Mouse (Mus musculus): ENCODE results near the gene Sdccag8.
"Not testable (repeated sequence)": the region's sequence is repeated elsewhere in the genome, so short reads cannot be mapped to it uniquely, and the experiment has no call there.

Sdccag8 gene

DNA sequence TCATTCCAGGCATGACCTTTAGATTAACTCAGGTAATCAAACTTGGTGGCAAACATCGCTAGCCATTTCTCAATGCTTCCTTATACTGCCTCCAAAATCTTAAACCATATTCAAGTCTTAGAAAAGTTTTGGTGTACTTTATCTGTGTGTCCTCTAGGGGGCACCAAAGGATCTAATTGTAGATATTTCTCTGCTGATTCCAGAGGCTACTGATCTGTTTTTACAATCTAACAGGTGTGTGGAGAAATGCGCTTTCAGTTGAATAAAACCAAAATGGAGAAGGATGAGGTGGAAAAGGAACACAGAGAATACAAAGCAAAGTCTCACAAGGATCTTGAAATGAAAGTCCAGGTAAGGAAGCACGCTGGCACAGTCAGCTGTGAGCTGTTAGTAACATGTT lies 63.3 kb downstream of the Sdccag8 start:
- DNase-seq (ENCODE audit: low spot score) = peak; percentile 45

DNA sequence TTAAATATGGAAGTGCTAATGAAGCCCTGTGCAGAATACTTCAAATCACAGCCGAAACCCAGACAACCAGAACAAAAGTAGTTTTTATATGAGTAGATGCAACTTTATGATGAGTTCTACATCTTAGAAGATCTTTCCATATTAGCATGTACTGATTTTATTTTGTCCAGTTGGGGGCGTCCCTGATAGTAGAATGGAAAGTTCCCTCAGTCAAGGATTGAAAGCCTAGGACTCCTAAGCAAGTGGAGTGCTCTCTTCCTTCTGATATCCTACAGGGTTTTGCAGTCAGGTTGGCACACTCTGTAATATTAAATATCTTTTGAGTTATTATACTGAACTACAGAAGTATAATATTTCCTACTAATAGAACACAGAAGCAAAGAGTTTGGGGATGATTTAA lies 64.5 kb downstream of the Sdccag8 start:
- DNase-seq (ENCODE audit: low spot score) = no peak

DNA sequence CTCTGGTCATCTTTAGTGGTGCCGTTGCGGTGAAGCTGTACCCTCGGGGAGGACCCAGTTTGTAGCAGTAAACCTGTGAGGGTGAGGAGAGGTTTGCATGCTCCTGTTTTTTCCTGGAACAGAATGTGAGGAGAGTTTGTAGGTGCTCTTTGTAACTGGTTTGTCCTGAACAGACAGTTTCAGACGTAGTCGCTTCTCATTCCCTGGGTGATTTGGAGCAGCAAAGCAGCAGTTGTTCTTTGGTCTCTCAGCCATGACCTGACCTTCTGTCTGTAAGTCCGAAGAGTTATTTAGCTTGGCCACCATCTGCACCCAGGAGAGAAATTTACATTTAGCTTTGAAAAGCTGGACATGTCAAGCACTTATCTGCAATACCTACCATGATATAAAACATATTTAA lies 65.2 kb downstream of the Sdccag8 start:
- DNase-seq (ENCODE audit: low spot score) = no peak

DNA sequence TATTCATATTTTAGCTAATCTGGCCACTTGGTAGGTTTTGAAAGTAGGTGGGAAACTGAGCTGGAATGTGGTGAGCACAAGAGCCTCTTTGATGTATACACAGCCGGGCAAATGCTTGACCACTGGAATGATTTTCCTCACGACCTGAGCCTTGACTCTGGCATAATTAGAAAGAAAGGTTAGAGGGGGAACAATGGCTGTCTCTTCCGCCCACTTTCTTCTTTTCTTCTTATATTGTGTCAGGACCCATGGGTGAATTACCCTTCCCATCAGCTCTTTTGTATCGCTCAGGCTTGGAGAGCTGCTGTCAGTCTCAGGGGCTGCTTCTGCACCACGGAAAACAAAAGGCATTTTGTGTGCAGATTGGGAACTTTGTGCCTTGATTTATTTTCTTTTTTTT lies 65.6 kb downstream of the Sdccag8 start:
- DNase-seq (ENCODE audit: low spot score) = no peak

DNA sequence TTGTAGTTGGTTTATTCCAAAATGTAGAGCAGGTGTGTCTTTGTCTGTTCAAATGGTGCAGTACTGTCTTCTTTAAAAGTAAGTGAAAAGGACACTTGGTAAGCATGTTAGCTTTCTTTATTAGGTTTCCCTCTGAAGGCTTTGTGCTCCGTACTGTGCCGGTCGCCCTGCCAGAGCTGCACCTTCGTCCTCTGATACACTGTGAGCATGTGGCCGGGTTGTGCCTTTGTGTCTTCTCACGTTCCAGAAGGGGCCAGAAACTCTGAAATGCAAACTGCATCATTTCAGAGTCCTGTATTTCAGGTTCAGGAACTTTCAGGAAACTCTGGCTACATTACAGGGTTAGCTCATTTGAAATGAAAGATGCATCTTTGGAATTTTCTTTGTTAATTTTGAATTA lies 66.5 kb downstream of the Sdccag8 start:
- DNase-seq (ENCODE audit: low spot score) = no peak

DNA sequence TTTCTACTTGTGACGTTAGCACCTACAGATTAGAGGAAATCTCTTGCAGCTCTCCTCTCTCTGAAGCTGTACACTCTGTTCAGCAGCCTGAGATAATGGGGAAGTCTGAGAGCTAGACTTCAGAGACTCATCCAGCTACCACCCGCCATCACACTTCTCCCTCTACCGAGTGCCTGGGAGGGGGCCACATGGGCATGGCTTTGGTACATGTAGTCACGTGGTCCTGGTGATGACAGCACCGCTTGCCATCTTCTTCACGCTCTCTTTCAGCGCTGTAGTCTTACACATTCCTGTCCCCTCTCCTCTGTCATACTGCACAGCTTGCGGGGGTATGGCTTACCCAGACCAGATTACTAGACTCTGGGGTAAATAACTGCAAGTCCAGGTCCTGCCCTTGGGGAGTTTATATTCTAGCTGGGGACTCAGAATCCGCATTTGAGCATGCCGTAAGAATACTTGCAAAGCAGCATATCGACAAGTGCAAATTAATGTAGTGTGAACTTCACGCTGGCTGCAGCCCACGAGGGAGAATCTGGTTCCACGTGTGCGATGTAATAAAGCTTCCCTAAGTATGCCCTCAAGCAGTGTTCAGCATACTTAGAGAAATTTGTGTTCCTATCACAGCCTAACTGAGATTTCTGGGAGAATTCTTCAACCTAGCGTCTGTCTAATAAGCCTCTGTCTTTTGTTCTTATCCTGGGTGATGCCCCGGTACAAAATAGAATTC lies 70.9 kb downstream of the Sdccag8 start:
- no peak for DNase-seq (ENCODE audit: low spot score)

DNA sequence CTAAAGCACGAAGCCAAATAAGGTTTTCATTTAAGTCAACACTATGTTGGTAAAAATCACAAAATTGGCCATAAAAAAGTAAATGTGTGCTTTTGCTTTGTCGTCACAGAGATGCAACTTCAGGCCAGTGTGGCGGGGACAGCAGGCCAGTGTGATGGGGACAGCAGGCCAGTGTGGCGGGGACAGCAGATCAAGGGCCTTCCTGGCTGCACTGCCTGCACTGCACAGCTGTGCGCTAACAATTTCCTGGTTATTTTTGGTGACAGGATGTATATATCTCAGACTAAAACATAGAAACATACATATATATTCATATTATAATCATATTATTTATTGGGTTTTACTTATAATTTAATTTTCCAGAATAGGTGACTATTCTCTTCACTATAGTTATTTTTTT lies 71.5 kb downstream of the Sdccag8 start:
- DNase-seq (ENCODE audit: low spot score) = no peak

DNA sequence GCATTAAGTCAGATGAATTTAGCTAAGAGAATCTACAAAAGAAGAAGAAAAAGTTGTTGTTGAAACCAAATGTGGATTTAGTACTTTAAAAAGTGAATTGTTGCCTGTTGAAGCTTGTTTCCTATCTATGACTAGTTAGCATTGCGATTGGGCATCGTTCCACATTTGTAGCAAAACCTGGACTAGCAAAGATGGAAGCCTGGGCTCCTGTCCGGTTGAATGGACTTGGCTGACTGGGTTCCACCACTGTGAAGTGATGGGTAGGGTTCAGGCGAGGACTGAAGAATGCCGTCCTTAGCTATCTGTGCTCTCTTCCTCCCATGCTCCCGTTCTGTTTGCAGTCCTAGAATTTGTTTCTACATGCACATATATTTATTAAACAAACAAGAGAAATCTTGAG lies 89.3 kb downstream of the Sdccag8 start:
- no peak for DNase-seq (ENCODE audit: low spot score)

DNA sequence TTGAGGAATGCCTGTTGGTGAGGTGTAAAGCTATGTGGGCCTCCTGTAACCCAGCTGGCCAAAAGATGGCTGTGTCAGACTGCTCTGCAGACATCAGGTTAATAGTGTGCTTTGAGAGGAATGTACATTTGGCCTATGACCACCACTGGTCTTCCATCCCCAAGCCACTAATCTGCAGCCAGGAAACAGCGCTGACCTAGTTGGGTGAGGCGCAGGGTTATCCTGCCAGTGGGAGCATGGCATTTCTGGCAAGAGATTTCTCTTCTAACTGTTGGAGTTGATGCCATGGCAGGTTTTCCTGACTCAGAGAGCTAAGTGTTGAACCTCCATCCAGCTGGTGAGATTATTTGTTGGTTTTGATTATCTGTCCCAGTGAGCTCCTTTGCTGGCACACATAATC lies 101.5 kb downstream of the Sdccag8 start:
- no peak for DNase-seq (ENCODE audit: low spot score)

DNA sequence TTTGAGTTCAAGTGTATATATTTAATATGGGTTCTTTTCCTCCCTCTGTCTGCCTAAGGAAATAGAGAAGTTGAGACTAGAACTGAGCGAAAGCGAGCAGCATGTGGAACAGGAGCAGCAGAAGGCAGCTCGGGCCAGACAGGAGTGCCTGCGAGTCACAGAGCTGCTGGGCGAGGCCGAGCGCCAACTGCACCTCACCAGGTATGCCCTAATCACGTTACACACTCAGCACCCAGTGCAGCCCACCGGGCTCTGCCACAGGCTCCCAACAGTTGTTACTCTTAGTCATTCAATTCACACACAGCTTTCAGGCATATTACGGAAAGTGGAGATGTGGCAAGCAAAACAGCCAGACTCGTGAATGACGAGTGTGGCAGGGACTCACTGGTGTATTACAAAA lies 105.0 kb downstream of the Sdccag8 start:
- no peak for DNase-seq (ENCODE audit: low spot score)

DNA sequence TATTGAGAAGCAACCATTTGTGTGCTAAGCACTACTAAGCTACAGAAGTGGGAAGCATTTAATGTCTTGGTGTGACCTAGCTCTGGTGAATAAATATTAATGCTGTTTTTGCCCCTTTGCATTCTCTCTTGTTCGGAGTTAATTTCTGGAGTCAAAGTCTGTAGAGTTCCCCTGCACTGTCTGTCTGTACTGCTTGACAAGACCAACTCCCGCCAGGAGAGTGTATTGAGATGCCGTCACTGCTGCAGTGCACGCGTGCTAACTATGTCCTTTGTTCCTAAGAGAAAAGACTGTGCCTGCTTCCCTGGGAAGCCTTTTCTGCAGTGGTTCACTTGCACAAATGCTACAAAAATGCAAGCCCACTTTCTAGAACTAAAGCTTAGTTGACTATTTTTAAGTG lies 108.4 kb downstream of the Sdccag8 start:
- no peak for DNase-seq (ENCODE audit: low spot score)

DNA sequence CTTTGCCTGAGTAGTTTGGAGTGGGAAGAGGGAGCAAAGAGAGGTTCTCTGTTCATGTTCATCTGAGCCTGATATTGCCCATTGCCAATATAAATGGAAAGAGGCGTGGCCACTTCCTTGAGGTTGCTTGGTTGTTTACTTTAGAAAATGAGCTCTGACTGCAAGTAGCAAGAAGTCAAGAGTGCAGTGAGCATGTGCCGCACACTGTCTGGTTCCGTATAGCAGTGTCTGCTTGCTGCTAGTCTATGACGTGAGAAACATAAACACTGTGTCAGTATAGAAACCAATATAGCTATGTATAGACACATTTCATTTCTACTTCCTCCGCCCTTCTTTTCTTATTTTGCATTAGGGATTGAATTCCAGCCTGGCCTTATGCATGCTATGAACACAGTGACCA lies 111.5 kb downstream of the Sdccag8 start:
- DNase-seq (ENCODE audit: low spot score) = no peak

DNA sequence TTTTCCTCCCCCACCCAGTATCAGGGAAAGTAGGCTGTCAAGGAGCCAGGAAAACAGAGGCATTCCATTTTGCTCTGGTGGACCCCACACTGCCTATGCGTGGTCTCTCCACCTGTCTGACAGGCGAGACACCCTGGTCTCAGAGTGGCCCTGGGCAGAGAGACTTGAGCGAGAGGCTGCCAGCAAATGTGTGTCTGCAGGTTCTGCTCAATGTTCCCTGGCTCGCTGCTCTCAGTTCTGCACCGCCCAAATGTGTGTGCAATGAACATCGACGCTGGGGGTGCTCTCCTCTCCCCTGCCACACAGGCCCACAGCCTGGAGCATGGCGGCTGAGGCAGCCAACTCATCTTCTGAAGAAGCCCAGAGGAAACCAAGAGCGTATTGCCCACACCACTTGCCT lies 112.9 kb downstream of the Sdccag8 start:
- DNase-seq (ENCODE audit: low spot score) = no peak

DNA sequence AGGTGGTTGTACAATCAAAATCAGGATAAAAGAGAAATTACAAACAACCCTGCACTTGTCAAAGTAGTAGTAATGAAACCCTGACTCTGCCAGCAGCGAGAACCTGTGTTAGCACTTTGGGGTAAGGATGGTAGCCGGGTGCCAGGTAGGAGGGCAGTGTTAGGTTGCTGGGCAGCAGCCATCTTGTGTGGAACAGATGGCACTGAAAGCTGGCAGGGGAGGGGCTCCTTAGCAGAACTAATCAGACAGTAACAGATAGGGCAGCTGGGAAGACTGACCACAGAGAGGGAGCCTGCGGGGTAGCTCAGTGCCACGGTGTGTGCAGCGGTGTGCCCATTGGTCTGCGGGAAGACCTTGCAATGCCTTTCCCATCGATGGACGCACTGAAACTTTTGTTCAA lies 115.2 kb downstream of the Sdccag8 start:
- DNase-seq (ENCODE audit: low spot score) = no peak

DNA sequence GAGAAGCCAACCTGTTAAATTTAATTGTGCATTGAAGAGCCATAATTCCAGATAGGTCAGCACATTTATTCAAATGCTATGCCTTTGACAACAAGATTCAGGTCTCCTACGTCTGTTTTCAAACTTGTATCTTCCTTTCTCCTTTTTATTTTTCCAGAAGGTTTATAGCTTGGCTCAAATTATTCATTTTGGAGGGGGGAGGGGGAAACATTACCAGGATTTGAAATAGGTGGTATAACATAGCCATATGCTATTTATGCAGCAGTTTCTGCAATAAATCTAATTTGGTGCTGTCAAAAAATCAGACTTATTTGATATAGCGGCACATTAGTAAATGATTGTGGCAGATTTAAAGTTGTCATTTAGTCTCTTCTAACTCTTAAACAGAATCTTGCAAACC lies 116.1 kb downstream of the Sdccag8 start:
- no peak for DNase-seq (ENCODE audit: low spot score)

DNA sequence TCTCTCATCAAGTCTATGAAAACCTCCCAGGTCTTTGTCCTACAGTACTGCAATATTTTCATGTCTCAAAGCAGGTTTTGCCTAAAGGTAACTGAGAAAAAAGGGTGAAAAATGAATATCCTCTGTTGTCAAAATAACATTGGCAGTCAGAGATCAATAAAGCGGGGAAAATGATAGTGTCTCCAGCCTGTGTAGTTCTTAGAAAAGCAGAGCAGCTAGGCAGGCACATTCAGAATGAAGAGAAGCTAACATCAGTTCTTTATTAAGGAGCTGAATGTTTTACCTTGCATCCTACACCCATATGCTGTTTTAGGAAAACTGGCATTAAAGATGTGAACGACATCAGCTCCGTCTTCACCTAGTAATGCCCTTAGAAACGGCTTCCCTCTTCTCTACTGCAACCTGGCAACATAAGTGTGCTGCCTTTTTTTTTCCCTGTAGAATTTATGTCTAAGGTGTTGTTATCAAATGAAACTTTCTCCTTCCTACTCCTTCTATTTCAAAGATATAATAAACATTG lies 116.6 kb downstream of the Sdccag8 start:
- no peak for DNase-seq (ENCODE audit: low spot score)

DNA sequence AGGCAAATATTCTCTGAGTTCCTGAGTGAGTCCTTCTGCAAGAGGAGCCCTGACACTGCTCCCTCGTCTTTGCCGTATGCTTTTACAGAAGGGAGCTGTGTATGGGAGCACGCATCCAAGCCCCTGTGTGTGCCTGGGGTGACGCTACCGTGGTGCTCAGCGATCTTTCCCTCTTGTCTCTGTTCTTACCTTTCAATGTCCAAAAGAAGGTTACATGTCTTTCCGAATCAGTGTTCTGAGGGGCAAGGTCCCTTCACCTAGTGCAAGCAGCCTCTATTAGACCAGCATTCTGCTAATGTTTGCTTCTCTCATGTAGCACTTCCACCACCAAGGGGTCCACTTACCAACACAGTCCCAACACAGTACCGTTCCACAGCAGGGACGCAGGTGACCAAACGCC lies 117.1 kb downstream of the Sdccag8 start:
- no peak for DNase-seq (ENCODE audit: low spot score)

DNA sequence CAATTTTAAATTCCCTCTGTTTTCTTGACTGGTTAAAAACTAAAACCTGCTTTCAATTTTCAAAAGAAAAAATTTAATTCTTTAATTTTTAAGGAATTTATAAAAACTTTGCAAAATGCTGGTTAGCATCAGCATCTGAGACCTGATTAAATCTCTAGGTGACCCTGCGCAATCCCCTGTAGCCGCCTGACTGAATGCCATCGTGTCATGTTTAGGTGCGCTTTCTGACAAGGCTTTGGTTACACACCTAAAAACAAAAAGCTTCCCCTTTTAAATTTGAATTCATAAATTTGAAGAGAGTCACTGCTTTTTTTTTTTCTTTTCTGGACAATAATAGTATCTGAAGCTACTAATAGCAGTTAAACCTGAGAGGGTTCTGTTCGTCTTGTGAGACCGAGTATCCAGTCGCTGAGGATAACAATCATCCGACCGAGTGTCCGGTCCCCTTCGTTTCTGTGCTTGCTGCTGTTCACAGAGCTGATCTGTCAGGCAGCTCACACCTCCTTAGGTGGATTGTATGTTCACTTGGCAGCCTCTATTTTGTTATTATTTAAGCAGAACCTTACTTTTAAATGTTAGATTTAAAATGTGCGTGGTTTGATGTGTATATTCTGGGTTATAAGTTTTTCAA lies 118.0 kb downstream of the Sdccag8 start:
- DNase-seq (ENCODE audit: low spot score) = no peak

DNA sequence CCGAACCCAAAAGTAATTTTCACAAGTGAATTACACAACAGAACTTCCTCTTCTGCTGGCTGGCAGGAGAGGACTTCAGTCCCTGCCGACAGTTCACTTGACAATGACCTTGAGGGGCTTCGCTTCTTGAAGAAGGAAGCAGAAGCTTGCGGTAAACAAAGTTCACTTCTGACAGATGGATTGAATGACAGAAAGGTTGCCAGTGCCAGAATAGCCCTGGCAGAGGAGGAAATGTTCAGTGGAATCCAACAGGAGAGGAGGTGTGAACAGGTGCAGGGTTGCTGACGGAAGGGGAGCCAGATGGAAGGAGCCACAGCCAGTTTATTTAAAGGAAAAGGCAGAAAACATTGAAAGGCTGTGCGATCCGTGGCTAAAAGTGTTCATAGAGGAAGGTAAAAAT lies 118.9 kb downstream of the Sdccag8 start:
- no peak for DNase-seq (ENCODE audit: low spot score)

DNA sequence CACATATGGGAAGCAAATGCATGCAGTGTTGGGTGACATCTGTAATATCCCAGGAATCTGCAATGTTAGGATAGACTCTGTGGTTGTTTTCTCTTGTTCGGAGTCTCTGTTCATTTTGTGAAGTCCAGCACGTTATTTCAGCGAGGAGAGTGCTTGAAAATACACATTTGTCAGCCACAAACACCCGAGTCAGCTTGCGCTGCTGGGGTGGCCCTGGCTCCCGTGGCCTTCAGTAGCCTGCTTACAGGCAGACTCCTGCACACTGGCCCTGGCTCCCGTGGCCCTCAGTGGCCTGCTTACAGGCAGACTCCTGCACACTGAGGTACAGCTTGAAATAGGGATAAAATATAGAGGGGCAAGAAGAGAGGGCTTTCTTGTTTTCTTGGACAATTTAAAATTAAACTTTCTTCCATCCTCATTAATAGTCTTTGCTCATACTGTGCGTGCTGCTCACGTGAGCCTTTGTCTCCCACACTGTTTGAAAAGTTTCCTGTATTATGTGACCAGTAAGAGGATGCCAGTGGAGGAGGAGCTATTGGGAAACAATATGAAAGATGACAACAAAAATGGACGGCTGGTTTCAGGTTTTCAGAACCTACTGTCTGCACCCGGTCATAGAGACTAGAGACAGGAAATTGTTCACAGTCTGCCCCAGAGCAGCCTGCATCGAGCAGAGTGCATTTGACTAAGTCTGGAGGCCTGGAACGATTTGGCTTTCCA lies 119.7 kb downstream of the Sdccag8 start:
- no peak for DNase-seq (ENCODE audit: low spot score)

DNA sequence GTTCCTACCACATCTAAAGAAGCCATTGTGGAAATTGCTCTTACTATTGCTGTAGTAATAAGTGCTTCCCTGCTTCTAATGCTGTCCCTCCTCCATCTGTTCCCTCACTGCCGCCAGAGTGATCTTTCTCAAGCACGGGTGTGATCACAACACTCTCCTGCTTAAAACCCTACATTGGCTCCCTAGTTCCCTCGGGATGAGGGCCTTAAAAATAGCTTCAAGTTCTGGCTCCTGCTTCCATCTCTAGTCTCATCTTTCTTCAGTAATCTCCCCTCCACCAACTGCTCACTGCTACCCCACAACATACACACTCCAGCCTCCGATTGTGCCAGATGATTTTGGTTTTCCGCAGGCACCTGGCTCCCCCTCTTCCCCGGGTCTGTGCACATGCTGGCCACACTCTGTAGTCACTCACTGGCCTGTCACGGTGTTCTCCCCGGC lies 125.5 kb downstream of the Sdccag8 start:
- DNase-seq (ENCODE audit: low spot score) = no peak

DNA sequence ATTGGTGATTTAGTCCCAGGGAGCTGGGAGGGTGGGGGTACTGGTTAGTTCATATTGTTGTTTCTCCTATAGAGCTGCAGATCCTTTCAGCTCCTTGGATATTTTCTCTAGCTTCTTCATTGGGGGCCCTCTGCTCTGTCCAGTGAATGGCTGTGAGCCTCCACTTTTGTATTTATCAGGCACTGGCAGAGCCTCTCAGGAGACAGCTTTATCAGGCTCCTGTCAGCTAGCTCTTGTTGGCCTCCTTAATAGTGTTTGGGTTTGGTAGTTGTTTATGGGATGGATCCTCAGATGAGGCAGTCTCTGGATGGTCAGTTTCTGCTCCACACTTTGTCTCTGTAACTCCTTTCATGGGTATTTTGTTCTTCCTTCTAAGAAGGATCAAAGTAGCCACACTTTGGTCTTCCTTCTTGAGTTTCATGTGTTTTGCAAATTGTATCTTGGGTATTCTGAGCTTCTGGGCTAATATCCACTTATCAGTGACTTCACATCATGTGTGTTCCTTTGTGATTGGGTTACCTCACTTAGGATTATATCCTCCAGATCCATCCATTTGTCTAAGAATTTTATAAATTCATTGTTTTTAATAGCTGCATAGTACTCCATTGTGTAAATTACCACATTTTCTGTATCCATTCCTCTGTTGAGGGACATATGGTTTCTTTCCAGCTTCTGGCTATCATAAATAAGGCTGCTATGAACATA lies 127.0 kb downstream of the Sdccag8 start:
- not testable (repeated sequence) for DNase-seq (ENCODE audit: low spot score)

DNA sequence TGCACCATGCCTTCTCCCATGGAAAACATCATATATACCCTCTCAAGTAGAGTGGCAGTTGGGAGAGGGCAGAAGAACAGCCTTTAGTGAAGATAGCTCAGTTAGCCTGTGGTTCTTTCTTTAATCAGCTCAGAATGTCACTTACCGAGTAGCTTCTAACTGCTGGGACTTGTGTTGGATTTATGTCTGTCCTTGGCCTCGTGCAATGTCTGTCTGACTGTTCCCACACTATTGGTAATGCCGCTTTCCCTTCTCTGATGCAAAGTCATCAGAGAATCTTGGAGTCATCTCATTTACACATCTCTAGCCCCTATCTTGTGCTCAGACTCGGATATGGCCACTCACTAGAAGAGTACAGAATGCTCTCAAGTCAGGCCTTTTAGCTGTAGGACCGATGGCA lies 128.7 kb downstream of the Sdccag8 start:
- DNase-seq (ENCODE audit: low spot score) = no peak

Measured in ovary, postnatal 14 days (tissue).